Mouse (Mus musculus) liver, postnatal 0 days (tissue): ENCODE measurements around the gene Actb. TPM values are rescaled to one million over a fixed set of nuclear protein-coding genes. Genes with fewer than 3 reads are reported as not detected.

Source experiments
- ATAC-seq: fragments of 200-750 bp; cut with Nextera tagmentation; 2 replicates; pipeline ENCODE4 v1.8.0; 2017; ENCODE audit warnings: mild to moderate bottlenecking, moderate library complexity
- DNase-seq: peaks from one replicate; pipeline ENCODE4 v3.0.0-alpha.2; 2016
- H3K27ac ChIP-seq: fragments of 300-500 bp; sonication (generic); 2 replicates; pipeline ENCODE4 v1.5.1; 2014; ENCODE audit warnings: antibody characterized with exemption, moderate library complexity, mild to moderate bottlenecking, low read depth
- H3K27me3 ChIP-seq: fragments of 300-500 bp; sonication (generic); 2 replicates; pipeline ENCODE4 v1.6.1; 2014; ENCODE audit warnings: low read length, control low read depth, mixed read lengths; ENCODE audit not compliant: insufficient read depth
- H3K36me3 ChIP-seq: fragments of 300-500 bp; sonication (generic); replicated peaks from 2 replicates; pipeline ENCODE4 v1.6.1; 2014; ENCODE audit warnings: mild to moderate bottlenecking, control low read depth, low read length, moderate library complexity, mixed read lengths; ENCODE audit not compliant: insufficient read depth
- H3K4me1 ChIP-seq: fragments of 300-500 bp; sonication (generic); 2 replicates; pipeline ENCODE4 v1.6.1; 2014; ENCODE audit warnings: antibody characterized with exemption, mild to moderate bottlenecking, control low read depth; ENCODE audit not compliant: insufficient read depth
- H3K4me2 ChIP-seq: fragments of 300-500 bp; sonication (generic); 2 replicates; pipeline ENCODE4 v1.6.1; 2014; ENCODE audit warnings: low read depth, mild to moderate bottlenecking, low read length, moderate library complexity, mixed read lengths
- H3K4me3 ChIP-seq: fragments of 300-500 bp; sonication (generic); 2 replicates; pipeline ENCODE4 v1.5.1; 2014; ENCODE audit warnings: low read depth, low read length
- H3K9ac ChIP-seq: fragments of 300-500 bp; sonication (generic); replicated peaks from 2 replicates; pipeline ENCODE4 v1.6.1; 2014; ENCODE audit warnings: mild to moderate bottlenecking, moderate library complexity
- H3K9me3 ChIP-seq: fragments of 300-500 bp; sonication (generic); 2 replicates; pipeline ENCODE4 v1.6.1; 2016; ENCODE audit warnings: mild to moderate bottlenecking, control low read depth, low read length, mixed read lengths
- CTCF ChIP-seq: sonication (generic); IDR thresholded peaks from 2 replicates; pipeline ENCODE4 v1.5.1; 2016; ENCODE audit warnings: antibody characterized with exemption, low read depth
- EP300 ChIP-seq: IDR thresholded peaks from 2 replicates; pipeline ENCODE4 v1.6.1; 2016; ENCODE audit warnings: antibody characterized with exemption, low read depth, mild to moderate bottlenecking
- WGBS: fragments of 180-500 bp; shearing (Covaris S2); extraction: QIAGEN DNeasy Blood & Tissue Kit; methylation state at CpG from one replicate; pipeline ENCODE4 v1.1.7; 2014; ENCODE audit not compliant: insufficient replicate concordance; 5-methylcytosine and 5-hydroxymethylcytosine counted together
- polyA plus RNA-seq: library from polyadenylated mRNA; unstranded; fragments of >200 nt; fragmentation: Nextera tagmentation; extraction: Ambion mirVana; gene quantifications from 2 replicates; pipeline ENCODE4 v1.2.1, GENCODE M21; 2015

Actb gene
- polyA plus RNA-seq, 1 experiment from 2014 or later = 7,738 TPM

GRCm38 (mm10) chr5:142931241-142931745 lies 24.7 kb upstream of the Actb start:
- no peak overlapping the region for H3K4me3 ChIP-seq
- peaks cover 36% of the 10 kb centered on the region for H3K4me1 ChIP-seq
- H3K4me2 ChIP-seq = peak overlapping the region; percentile 66
- 0 out of 2 replicates have a peak overlapping the region, but pooled peaks have one; percentile 61 for H3K27ac ChIP-seq
- no peak for TF ChIP-seq CTCF
- no peak for TF ChIP-seq EP300
- H3K9me3 ChIP-seq = no peaks in the 10 kb centered on the region
- H3K36me3 ChIP-seq = no peaks in the 10 kb centered on the region
- no peak for ATAC-seq
- peak overlapping the region; percentile 57; the same call in 1 of the 2 replicates for H3K9ac ChIP-seq
- H3K27me3 ChIP-seq = no peaks in the 10 kb centered on the region
- no peak for DNase-seq
- WGBS = 88% methylated on average over 9 of the region's 9 CpGs

- Histone ChIP-seq H3K4me1 (peaks cover 41% of the 10 kb centered on the region), H3K9me3 (no peaks in the 10 kb centered on the region), H3K27me3 (no peaks in the 10 kb centered on the region), H3K4me2 (peak overlapping the region; percentile 77), H3K4me3 (peak overlapping the region; percentile 59), H3K36me3 (no peaks in the 10 kb centered on the region), H3K9ac (peak overlapping the region; percentile 68), H3K27ac (peak overlapping the region; percentile 88)
- 17% methylated on average over 4 of the region's 4 CpGs for WGBS
- TF ChIP-seq CTCF (no peak), EP300 (no peak)
- ATAC-seq = no peak
- no peak for DNase-seq
These were observed 22.8 kb upstream of the Actb start for GRCm38 (mm10) chr5:142929400-142929752.

- no peaks in the 10 kb centered on the region for H3K27me3 ChIP-seq
- peak overlapping the region; percentile 88 for H3K27ac ChIP-seq
- peak overlapping the region; percentile 59 for H3K4me3 ChIP-seq
- H3K9me3 ChIP-seq = no peaks in the 10 kb centered on the region
- H3K4me2 ChIP-seq = peak overlapping the region; percentile 77
- WGBS = 3% methylated on average over 34 of the region's 35 CpGs
- TF ChIP-seq CTCF = no peak
- TF ChIP-seq EP300 = no peak
- peaks cover 41% of the 10 kb centered on the region for H3K4me1 ChIP-seq
- ATAC-seq = peak; percentile 32
- no peaks in the 10 kb centered on the region for H3K36me3 ChIP-seq
- DNase-seq = peak; percentile 81
- H3K9ac ChIP-seq = peak overlapping the region; percentile 68
These were observed 22.3 kb upstream of the Actb start for GRCm38 (mm10) chr5:142928749-142929399.

GRCm38 (mm10) chr5:142927341-142927930 lies 20.9 kb upstream of the Actb start:
- Histone ChIP-seq H3K27me3 (no peaks in the 10 kb centered on the region), H3K9me3 (no peaks in the 10 kb centered on the region), H3K36me3 (no peaks in the 10 kb centered on the region), H3K4me3 (no peak overlapping the region), H3K9ac (no peak overlapping the region), H3K27ac (peak overlapping the region; percentile 78), H3K4me1 (peaks cover 41% of the 10 kb centered on the region), H3K4me2 (no peak overlapping the region)
- TF ChIP-seq CTCF (no peak), EP300 (no peak)
- ATAC-seq = no peak
- no peak for DNase-seq
- 91% methylated on average over 12 of the region's 12 CpGs for WGBS

- no peaks in the 10 kb centered on the region for H3K36me3 ChIP-seq
- peak overlapping the region; percentile 61 for H3K4me2 ChIP-seq
- peak overlapping the region; percentile 78 for H3K27ac ChIP-seq
- WGBS = 48% methylated on average over 3 of the region's 3 CpGs
- H3K9me3 ChIP-seq = no peaks in the 10 kb centered on the region
- DNase-seq (no peak), ATAC-seq (no peak)
- H3K9ac ChIP-seq = peak overlapping the region; percentile 57; the same call in 1 of the 2 replicates
- TF ChIP-seq CTCF = no peak
- no peak for TF ChIP-seq EP300
- no peaks in the 10 kb centered on the region for H3K27me3 ChIP-seq
- peak overlapping the region; percentile 5; the same call in 1 of the 2 replicates for H3K4me3 ChIP-seq
- H3K4me1 ChIP-seq = peaks cover 44% of the 10 kb centered on the region
These were observed 20.3 kb upstream of the Actb start for GRCm38 (mm10) chr5:142926940-142927228.

GRCm38 (mm10) chr5:142926204-142926939 lies 19.8 kb upstream of the Actb start:
- ATAC-seq (peak; percentile 40), DNase-seq (peak; percentile 59)
- TF ChIP-seq CTCF (no peak), EP300 (no peak)
- Histone ChIP-seq H3K4me2 (peak overlapping the region; percentile 61), H3K27ac (peak overlapping the region; percentile 78), H3K36me3 (no peaks in the 10 kb centered on the region), H3K4me3 (peak overlapping the region; percentile 5; the same call in 1 of the 2 replicates), H3K27me3 (no peaks in the 10 kb centered on the region), H3K4me1 (peaks cover 44% of the 10 kb centered on the region), H3K9me3 (no peaks in the 10 kb centered on the region), H3K9ac (peak overlapping the region; percentile 57)
- WGBS = 21% methylated on average over 13 of the region's 13 CpGs
